Mouse (Mus musculus) CD8-positive naive resting alpha-beta T cell, adult 57 days (primary cell): ENCODE results near the gene Speer4a. TPM values are rescaled to one million over a fixed set of nuclear protein-coding genes. Genes with fewer than 3 reads are reported as not detected.

Source experiments
- total RNA-seq: library from RNA; stranded (reverse); gene quantifications from one replicate; pipeline ENCODE4 v1.2.4, GENCODE M21; 2023

The Speer4a gene
- total RNA-seq: not detected

DNA sequence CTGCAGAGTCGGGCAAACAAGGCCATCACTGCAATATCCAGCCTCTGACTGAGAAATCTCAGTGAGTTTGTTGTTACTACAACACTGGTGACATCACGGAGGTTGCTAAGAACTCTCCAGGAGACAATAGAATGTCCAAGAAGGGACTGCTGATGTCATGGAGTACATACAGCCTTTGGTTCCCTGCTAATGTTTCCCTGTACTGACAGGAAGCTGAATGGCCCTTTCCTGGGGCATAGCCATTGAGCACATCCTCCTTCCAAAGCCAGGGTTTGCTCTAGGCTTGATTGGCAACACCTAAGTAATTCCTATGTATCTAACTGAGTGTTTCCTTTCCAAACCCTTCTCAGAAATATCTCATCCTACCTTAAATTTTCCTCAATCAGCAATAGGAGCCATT lies at the start of gene Speer4a:
Speer4a (minus strand) TSS at position 101 of the 400 bp plus-strand sequence.

GRCm38 (mm10) chr5:26058481-26058880 lies 19.1 kb upstream of the Speer4a start, which contains the start of gene Gm7347:
TSS of gene Gm7347 (minus strand) at chr5:26058581.

DNA sequence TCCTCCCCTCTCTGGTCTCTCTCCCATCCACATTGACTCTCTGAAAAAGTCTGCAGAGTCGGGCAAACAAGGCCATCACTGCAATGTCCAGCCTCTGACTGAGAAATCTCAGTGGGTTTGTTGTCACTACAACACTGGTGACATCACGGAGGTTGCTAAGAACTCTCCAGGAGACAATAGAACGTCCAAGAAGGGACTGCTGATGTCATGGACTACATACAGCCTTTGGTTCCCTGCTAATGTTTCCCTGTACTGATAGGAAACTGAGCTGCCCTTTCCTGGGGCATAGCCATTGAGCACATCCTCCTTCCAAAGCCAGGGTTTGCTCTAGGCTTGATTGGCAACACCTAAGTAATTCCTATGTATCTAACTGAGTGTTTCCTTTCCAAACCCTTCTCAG lies 16.5 kb downstream of the Speer4a start, which contains the start of gene Gm5862:
Gm5862 (minus strand) TSS at position 101 of the 400 bp plus-strand sequence.

DNA sequence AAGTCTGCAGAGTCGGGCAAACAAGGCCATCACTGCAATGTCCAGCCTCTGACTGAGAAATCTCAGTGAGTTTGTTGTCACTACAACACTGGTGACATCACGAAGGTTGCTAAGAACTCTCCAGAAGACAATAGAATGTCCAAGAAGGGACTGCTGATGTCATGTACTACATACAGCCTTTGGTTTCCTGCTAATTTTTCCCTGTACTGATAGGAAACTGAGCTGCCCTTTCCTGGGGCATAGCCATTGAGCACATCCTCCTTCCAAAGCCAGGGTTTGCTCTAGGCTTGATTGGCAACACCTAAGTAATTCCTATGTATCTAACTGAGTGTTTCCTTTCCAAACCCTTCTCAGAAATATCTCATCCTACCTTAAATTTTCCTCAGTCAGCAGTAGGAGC lies 34.7 kb downstream of the Speer4a start, which contains the start of gene Gm1979:
Gm1979 (minus strand) TSS at position 101 of the 400 bp plus-strand sequence.

DNA sequence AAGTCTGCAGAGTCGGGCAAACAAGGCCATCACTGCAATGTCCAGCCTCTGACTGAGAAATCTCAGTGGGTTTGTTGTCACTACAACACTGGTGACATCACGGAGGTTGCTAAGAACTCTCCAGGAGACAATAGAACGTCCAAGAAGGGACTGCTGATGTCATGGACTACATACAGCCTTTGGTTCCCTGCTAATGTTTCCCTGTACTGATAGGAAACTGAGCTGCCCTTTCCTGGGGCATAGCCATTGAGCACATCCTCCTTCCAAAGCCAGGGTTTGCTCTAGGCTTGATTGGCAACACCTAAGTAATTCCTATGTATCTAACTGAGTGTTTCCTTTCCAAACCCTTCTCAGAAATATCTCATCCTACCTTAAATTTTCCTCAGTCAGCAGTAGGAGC lies 50.8 kb downstream of the Speer4a start, which contains the start of gene Gm21698:
Gm21698 (minus strand) TSS at position 101 of the 400 bp plus-strand sequence.

Other genes starting within 250 kb of the Speer4a start
- not detected for gene Gm21663, start 97.2 kb downstream of the Speer4a start, total RNA-seq
- not detected for gene Gm21671, start 85.1 kb downstream of the Speer4a start, total RNA-seq
- not detected for gene Gm21680, start 66.9 kb downstream of the Speer4a start, total RNA-seq
- not detected for gene Gm21698, start 50.9 kb downstream of the Speer4a start, total RNA-seq
- not detected for gene Gm1979, start 34.8 kb downstream of the Speer4a start, total RNA-seq
- not detected for gene Gm5862, start 16.6 kb downstream of the Speer4a start, total RNA-seq
- not detected for gene Gm7347, start 19.0 kb upstream of the Speer4a start, total RNA-seq
- not detected for gene Gm10471, start 49.7 kb upstream of the Speer4a start, total RNA-seq
- gene 5031410I06Rik, start 65.8 kb upstream of the Speer4a start, total RNA-seq: not detected
- not detected for gene Gm10220, start 81.9 kb upstream of the Speer4a start, total RNA-seq
- not detected for gene Gm7361, start 218.1 kb upstream of the Speer4a start, total RNA-seq